In genomic region chr6:65588847-65589246, GRCm38 (mm10) we compare ENCODE assay signal across 25 mouse cellular contexts.
A peak's percentile ranks its signal among the peaks of the same experiment; 100 is the strongest.
DNase-seq lines count a peak whose midpoint lies in the region; ATAC-seq and TF ChIP-seq lines count a peak whose summit lies in the region.
"Had no signal": no experiment of that assay in that cellular context is flagged by ENCODE, and none has a peak within 500 bp of the region (broad histone marks: within the 10 kb centered on the region; RNA-seq: fewer than 3 reads in every experiment).

No protein-coding gene starts in this region.

- no peaks in the 10 kb centered on the region for H3K79me2 ChIP-seq in MEL (ENCODE audit: control insufficient read depth, insufficient read depth, low read length, poor library complexity)

- peaks cover 0 to 35% of the 10 kb centered on the region in 2 experiments; a peak in 2 of 4 replicates for H3K36me3 ChIP-seq in MEL (ENCODE audit: control insufficient read depth in 1 of 2, insufficient read depth in 2 of 2, low read length in 2 of 2)
- H3K36me3 ChIP-seq in hindbrain, embryonic 12.5 days = no peaks in the 10 kb centered on the region
- H3K36me3 ChIP-seq: forebrain, embryonic 10.5 days; forebrain, embryonic 15.5 days; G1E; heart, embryonic 13.5 days; hindbrain, embryonic 15.5 days had no signal

- H3K9me3 ChIP-seq in MEL (replicated peaks; ENCODE audit: insufficient read depth, low read length) = no peaks in the 10 kb centered on the region
- no peaks in the 10 kb centered on the region for H3K9me3 ChIP-seq in hindbrain, embryonic 12.5 days (replicated peaks)
- H3K9me3 ChIP-seq: forebrain, embryonic 10.5 days; forebrain, embryonic 15.5 days; G1E; heart, embryonic 13.5 days; hindbrain, embryonic 15.5 days had no signal

- H3K4me2 ChIP-seq in hindbrain, embryonic 12.5 days (replicated peaks) = no peak overlapping the region
- H3K4me2 ChIP-seq: forebrain, embryonic 15.5 days; heart, embryonic 13.5 days; hindbrain, embryonic 15.5 days had no signal

- TF ChIP-seq POLR2A in MEL (IDR thresholded peaks at IDR 0.05; ENCODE audit: control insufficient read depth in 1 of 2, insufficient read depth in 1 of 2, low read depth in 1 of 2, low read length in 2 of 2, poor library complexity in 1 of 2) = no peak

- H3K9ac ChIP-seq in MEL (ENCODE audit: control insufficient read depth, low read depth, low read length, poor library complexity, severe bottlenecking) = no peak overlapping the region
- no peak overlapping the region for H3K9ac ChIP-seq in hindbrain, embryonic 12.5 days
- H3K9ac ChIP-seq: forebrain, embryonic 15.5 days; heart, embryonic 13.5 days; hindbrain, embryonic 15.5 days had no signal

- TF ChIP-seq CTCF in MEL (IDR thresholded peaks at IDR 0.05 in 2 of 3, conservative IDR thresholded peaks at IDR 0.05 in 1 of 3; ENCODE audit: control insufficient read depth in 1 of 3, insufficient read depth in 1 of 3, low read depth in 2 of 3, low read length in 3 of 3, poor library complexity in 1 of 3, severe bottlenecking in 1 of 3) = no peak

- H3K27ac ChIP-seq in MEL (ENCODE audit: control insufficient read depth, low read depth, low read length) = no peak overlapping the region
- no peak overlapping the region for H3K27ac ChIP-seq in hindbrain, embryonic 12.5 days
- H3K27ac ChIP-seq: forebrain, embryonic 10.5 days; forebrain, embryonic 15.5 days; heart, embryonic 13.5 days; hindbrain, embryonic 15.5 days had no signal

- no peak for TF ChIP-seq RAD21 in MEL (IDR thresholded peaks at IDR 0.05; ENCODE audit: low read depth, low read length)

- WGBS in hindbrain, embryonic 12.5 days = 95% methylated on average over 1 of the region's 1 CpGs

- no peak overlapping the region for H3K4me3 ChIP-seq in MEL (ENCODE audit: control insufficient read depth in 1 of 2, insufficient read depth in 1 of 2, low read depth in 2 of 2, low read length in 2 of 2)
- H3K4me3 ChIP-seq in hindbrain, embryonic 12.5 days = no peak overlapping the region
- H3K4me3 ChIP-seq: forebrain, embryonic 10.5 days; forebrain, embryonic 15.5 days; heart, embryonic 13.5 days; hindbrain, embryonic 15.5 days had no signal

- peaks cover 23 to 25% of the 10 kb centered on the region in 2 experiments for H3K4me1 ChIP-seq in MEL (ENCODE audit: control insufficient read depth in 1 of 2, insufficient read depth in 2 of 2, low read length in 2 of 2)
- H3K4me1 ChIP-seq in hindbrain, embryonic 12.5 days = no peaks in the 10 kb centered on the region
- H3K4me1 ChIP-seq: forebrain, embryonic 10.5 days; hindbrain, embryonic 15.5 days had no signal

- 0 out of 2 replicates have a peak, but pooled peaks have one; percentile 4 for ATAC-seq in common myeloid progenitor, adult 5-6 weeks (replicated peaks; ENCODE audit: low read depth, poor library complexity, severe bottlenecking)
- peak; percentile 60 for ATAC-seq in megakaryocyte, adult 5-6 weeks (ENCODE audit: poor library complexity, severe bottlenecking)
- no peak for ATAC-seq in hindbrain, embryonic 12.5 days (ENCODE audit: low FRiP score)
- ATAC-seq: forebrain, embryonic 15.5 days; intestine, postnatal 0 days had no signal

- no peak for DNase-seq in MEL (ENCODE audit: low read depth, low spot score)
- no peak for DNase-seq in cerebellum, adult 18-20 months
- DNase-seq in embryo, embryonic 11 days = no peak
- DNase-seq: adrenal gland, adult 2 months; adrenal gland, postnatal 14 days; B cell, adult 2 months; cerebellum, adult 2 months; cerebellum, adult 9-11 months; cerebellum, postnatal 25 days; gastrocnemius, postnatal 10 days; gastrocnemius, postnatal 36 days; heart, adult 18-20 months; heart, postnatal 14 days; heart, postnatal 4 days; kidney, adult 2 months had no signal

- TF ChIP-seq EP300 in MEL (IDR thresholded peaks at IDR 0.05; ENCODE audit: low read depth in 1 of 2, low read length in 2 of 2) = no peak

- no peaks in the 10 kb centered on the region for H3K27me3 ChIP-seq in MEL (ENCODE audit: control insufficient read depth in 1 of 2, insufficient read depth in 2 of 2, low read length in 2 of 2)
- no peaks in the 10 kb centered on the region for H3K27me3 ChIP-seq in hindbrain, embryonic 12.5 days
- H3K27me3 ChIP-seq: CH12.LX; forebrain, embryonic 15.5 days; heart, embryonic 13.5 days; hindbrain, embryonic 15.5 days had no signal

TF ChIP-seq in MEL, 35 proteins besides CTCF, POLR2A, EP300 and RAD21:
- TF ChIP-seq SIN3A (IDR thresholded peaks at IDR 0.05; ENCODE audit: low read length) (no peak), KAT2A (conservative IDR thresholded peaks at IDR 0.05; ENCODE audit: low read depth, low read length) (no peak), ETS1 (IDR thresholded peaks at IDR 0.05; ENCODE audit: low read depth, low read length) (0 out of 2 replicates have a peak, but pooled peaks have one; percentile 7), ZNF384 (IDR thresholded peaks at IDR 0.05; ENCODE audit: low read depth, low read length) (no peak), UBTF (IDR thresholded peaks at IDR 0.05; ENCODE audit: borderline replicate concordance, insufficient read depth, low read depth, low read length) (no peak)
